Mouse (Mus musculus) gastrocnemius, postnatal 25 days (tissue): ENCODE measurements around the gene Abcb8. TPM values are rescaled to one million over a fixed set of nuclear protein-coding genes. Genes with fewer than 3 reads are reported as not detected.

Experiments
- DNase-seq: peaks from one replicate; pipeline ENCODE4 v3.0.0; 2022
- long read RNA-seq, 2 experiments: library from polyadenylated mRNA; stranded (forward); transcript quantifications; one replicate each; pipeline ENCODE4 v2.0.0; 2021
- total RNA-seq, 2 experiments: library from RNA; stranded (reverse); gene quantifications; 1 replicate in 1 of 2; 2 replicates in 1 of 2; pipeline ENCODE4 v1.2.3; 2021

Gene Abcb8
- 10 to 100 TPM; 33.1 to 40.2 TPM for total RNA-seq
- long read RNA-seq, experiment 1, transcript Abcb8-201 (16 exons, 2,939 nt): major isoform, 12 of 19 reads
- long read RNA-seq, experiment 1, partial matches to known transcripts: 2 of 19 reads
- long read RNA-seq, experiment 1, other reads (novel, unspliced or antisense): 5 of 19 reads
- long read RNA-seq, experiment 2, transcript Abcb8-201 (16 exons, 2,939 nt): major isoform, 29 of 36 reads
- long read RNA-seq, experiment 2, partial matches to known transcripts: 5 of 36 reads
- long read RNA-seq, experiment 2, other reads (novel, unspliced or antisense): 2 of 36 reads

GRCm38 (mm10) chr5:24393392-24393997, at the start of gene Abcb8:
Gene Abcb8 (plus strand): TSS chr5:24393663.
- peak; percentile 68 for DNase-seq

DNA sequence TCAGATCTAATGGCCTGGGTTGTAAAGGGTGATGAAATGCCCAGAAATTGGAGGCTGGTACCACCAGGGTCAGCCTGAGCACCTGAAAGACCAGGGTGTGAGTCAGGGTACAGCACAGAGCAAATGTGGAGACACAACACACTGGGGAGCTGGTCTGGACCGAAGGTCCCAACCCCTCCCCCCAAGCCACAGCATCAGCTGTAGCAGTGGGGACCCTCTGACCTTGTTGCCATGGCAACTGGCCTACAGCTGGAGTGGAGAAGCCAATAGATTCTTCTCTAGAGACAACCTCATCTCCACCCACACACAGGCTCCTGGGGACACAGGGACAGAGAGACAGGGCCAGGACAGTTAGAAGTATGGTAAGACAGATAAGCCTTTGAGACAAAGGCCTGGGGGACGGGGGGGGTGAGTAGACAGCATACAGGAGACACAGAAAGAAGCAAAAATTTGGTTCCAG, 49.5 kb upstream of the Abcb8 start:
- no peak for DNase-seq

DNA sequence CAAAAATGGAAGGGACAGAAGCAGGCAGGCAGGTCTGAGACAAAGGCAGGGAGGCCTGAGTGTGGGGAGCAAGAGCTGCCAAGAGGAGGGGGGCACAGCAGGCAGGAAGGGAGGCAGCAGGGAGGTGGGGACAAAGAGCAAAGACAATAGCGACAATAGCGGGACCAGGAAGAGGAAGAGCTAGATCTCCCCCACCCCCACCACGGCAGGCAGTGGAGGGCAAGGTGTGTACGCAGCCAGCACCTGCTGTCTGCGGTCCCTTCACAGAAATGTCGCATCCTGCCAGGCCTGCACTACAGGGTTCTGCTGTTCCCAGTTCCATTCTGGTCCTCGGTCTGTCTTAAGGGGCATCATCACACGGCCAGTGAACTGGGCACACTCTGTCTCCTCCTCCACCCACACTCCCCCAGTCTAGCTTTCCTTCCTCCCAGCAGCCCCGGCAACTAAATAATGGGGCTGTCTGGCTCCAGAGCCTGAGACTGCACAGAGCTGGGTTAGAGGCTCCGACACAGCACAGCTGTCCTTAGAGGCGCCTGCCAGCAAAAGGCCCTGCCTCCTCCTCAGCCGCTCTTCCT, 48.9 kb upstream of the Abcb8 start:
- peak; percentile 35 for DNase-seq

DNA sequence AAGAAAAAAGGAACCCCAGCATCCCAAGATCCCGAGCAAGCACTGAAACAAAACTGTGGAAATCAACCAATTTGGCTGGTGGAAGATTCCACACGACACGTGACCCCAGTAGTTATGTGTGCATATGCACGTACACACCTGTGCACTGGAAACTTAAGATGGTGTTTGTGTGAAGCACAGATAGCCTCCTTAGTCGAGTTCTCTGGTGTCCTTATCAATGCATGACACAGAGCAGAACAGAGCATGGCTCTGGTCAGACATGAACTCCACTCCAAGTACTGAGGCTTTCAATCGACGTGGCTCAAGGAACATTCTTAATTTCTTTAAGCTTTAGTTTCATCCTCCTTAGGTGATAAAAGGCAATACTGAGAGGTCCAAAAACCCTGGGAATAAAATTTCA, 47.1 kb upstream of the Abcb8 start:
- no peak for DNase-seq

DNA sequence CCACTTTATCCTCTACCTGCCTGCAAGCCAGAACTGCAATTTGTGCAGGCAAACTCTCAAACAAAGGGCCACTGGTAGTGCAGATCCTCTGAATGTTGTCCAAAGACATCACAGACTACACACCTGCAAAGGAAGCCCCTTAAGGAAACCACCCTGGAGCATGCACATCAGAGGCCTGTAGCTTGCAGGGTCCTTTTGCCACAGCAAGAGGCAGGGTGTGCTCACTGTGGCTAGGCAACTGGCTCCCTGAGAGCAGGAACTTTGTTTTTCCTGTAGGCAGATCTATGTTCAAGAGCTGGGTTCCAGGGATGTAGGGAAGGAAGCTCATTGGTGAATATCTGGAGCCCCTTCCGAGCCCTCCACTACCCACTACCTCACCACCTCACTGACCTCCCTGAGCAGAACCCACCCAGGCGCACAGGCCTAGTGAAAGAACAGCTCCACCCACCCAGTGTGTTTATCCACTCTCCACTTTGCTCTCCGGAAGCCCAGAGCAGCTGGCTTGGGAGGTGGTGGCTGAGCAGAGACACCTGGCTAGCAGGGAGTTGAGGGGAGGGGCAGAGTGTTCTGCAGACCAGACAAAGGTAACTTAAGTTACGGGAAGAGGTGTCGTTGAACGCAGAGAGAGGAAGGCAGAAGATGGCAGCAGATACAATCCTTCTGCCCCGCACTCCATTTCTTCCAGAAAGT, 46.1 kb upstream of the Abcb8 start:
- DNase-seq: no peak

DNA sequence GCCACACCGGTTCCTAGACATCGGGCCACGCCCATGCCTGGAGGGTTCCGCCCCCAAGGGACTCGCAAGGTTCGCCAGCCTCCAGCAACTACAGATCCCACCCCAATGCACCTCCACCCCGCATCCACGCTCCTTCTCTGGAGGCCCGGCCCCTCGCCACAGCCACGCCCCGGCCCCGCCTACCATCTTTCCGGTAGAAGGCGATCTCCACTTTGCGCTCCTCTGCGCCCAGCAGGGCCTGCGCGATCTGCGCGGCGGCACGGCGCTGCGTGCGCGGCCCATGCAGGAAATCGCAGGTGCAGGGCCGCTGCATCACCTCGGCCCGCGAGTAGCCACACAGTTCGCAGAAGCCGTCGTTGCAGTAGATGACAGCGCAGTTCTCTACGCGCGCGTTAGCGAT, 45.3 kb upstream of the Abcb8 start:
- peak; percentile 69 for DNase-seq

DNA sequence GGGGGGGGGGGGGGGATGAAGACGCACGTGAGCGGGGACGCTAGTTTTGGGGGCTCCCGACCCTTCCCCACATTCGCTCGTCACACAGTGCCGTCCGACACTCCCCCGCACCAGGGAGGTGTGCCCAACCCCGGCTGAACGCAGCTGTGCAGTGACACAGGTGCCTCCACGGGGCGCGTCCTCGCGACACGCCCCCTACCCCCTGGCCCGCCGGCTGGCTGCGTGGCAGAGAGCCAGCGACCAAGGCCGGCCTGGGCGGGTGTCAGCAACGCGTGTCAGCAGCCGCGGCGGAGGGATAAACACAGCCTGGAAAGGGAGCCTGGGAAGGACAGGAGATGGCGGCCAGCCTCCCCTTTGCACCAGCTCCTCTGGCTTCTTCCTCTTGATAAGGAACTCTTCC, 44.9 kb upstream of the Abcb8 start:
- no peak for DNase-seq

DNA sequence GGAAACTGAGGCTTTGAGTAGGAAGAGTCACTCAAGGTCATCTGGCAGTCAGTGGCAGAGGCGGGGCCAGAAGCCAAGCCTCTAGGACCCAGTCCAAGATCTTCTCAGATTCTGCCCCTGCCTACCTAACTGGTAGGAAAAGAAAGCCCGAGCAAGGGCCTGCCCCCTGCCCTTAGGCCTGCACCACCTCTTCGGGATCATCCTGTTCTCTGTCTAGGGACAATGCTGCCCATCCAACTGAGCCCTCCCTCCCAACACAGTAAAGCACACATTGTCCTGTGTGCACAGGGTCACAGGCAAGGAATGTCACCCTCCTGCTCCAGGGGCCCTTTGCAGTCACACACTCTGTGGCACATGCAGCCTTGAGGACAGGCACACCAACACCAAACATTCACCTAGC, 43.4 kb upstream of the Abcb8 start:
- DNase-seq: no peak

GRCm38 (mm10) chr5:24350531-24351250, 42.8 kb upstream of the Abcb8 start:
- DNase-seq: no peak

- DNase-seq: no peak
These were observed 42.2 kb upstream of the Abcb8 start, which contains the start of gene Kcnh2 for GRCm38 (mm10) chr5:24351278-24351677. Gene Kcnh2 (minus strand): TSS chr5:24351604.

- peak; percentile 76 for DNase-seq
These were observed 41.7 kb upstream of the Abcb8 start for GRCm38 (mm10) chr5:24351701-24352171.

DNA sequence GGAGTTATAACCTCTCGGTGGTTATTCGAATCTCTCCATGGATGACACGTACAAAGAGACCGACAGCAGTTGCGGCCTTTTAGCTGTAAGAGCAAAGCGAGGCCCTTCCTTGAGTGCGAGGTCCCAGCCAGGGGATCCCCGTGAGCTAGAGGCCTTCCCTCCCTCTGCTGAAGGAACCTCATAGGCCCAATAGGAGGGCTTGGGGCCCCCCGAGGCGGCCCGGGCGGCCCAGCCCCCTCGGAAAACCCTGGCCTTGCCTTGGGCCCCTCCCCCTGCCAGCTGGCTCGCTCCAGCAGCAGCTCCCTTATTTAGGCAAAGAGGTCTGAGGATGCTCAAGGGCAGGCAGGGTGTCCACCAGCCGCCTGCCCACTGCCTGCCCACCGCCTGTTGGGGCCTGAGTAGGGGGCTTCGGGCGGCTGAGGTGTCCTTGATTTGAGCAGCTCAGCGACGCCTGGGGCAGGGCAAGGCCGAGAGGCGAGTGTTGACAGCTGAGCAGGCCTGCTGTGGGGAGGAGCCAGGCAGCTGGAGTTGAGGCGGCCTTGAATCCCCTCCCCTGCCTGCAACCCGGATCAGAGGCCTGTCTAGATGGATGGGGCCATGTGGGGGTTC, 41.1 kb upstream of the Abcb8 start:
- DNase-seq: peak; percentile 20

- DNase-seq: no peak
These were observed 40.1 kb upstream of the Abcb8 start for GRCm38 (mm10) chr5:24353327-24353726.

GRCm38 (mm10) chr5:24356764-24357163, 36.7 kb upstream of the Abcb8 start:
- no peak for DNase-seq

- DNase-seq: peak; percentile 50
These were observed 36.0 kb upstream of the Abcb8 start for GRCm38 (mm10) chr5:24357461-24357860.

DNA sequence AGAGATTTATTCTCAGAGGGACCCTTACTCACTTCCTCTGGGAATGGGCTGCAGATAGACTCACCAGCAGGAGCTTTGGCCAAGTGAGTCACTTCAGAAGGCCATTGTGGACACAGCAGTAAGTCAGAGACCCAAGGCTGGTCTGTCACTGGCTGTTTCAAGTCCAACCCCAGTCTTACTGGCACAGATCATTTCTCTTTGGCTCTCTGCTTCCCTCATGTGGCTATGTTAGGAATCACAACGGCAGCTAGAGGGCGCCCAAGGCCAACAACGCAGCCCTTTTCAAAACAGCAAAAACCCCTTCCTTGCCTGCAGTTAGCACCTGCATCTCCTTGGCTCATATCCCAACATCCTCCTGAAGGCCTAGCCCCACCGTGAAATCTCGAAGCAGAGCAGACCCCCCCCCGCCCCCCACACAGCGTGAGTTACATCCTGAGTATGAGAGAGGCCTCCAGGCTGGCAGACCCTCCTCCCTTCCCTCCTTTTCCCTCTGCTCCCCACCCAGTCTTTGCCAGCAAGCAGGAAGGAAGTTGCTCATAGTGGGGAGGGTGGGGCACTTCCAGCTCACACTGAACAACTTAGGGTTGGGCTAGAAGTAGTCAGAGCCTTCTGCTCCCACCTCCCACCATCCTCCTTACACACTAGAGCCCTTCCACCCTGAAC, 32.5 kb upstream of the Abcb8 start:
- peak; percentile 57 for DNase-seq

- DNase-seq: no peak
These were observed 30.0 kb upstream of the Abcb8 start for GRCm38 (mm10) chr5:24363467-24363866.

DNA sequence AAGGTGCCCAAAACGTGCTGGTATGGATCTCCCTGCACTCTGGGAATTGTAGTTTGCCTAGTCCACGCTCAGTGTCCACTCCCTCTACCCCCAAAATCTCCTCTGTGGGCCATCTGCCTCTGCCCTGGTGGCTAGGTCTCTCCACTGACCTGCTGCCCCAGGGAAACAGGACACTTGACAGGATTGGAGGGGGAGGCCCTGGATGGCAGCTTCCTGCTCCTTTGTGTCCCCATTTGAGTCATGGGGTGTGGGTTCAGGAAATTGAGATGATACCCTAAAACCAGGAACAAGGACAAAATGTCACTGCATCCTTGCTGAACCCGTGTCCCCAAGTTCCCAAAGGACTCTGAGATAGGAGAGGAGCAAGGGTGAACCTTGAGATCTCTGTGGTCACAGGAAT, 29.4 kb upstream of the Abcb8 start:
- DNase-seq: no peak

GRCm38 (mm10) chr5:24364508-24364907, 29.0 kb upstream of the Abcb8 start, which contains the start of gene Nos3:
Gene Nos3 (plus strand): TSS chr5:24364810.
- peak; percentile 74 for DNase-seq

DNA sequence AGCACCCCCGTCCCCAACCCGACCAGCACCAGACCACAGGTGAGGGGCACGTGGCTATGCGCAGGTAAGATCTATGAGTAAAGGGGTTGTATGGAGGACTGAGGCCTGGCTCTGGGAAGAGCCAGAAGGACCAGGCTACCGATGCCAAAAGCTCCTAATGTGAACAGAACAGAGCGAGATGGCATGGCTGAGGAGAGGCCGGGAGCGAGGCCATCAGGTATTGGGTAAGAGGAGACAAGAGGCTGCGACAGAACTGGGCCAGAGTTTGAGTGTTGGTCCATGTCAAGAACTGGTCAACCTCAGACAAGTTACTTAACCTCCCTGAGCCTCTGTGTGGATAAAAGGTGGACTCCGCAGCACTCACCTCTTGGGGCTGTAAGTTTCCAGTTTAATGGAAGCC, 28.5 kb upstream of the Abcb8 start:
- no peak for DNase-seq

GRCm38 (mm10) chr5:24365528-24365927, 27.9 kb upstream of the Abcb8 start:
- DNase-seq: no peak
